Mouse (Mus musculus) cortical plate, adult 2 months (tissue): ENCODE results near the gene Ssr2.

ENCODE experiments used
- CTCF ChIP-seq: fragments of 200-500 bp; IDR thresholded peaks from 2 replicates; pipeline ENCODE4 v1.5.1; 2011; ENCODE audit warnings: mild to moderate bottlenecking, control low read depth, low read length; ENCODE audit not compliant: insufficient read depth; ENCODE audit errors: extremely low read depth
- POLR2A ChIP-seq: fragments of 200-500 bp; IDR thresholded peaks from 2 replicates; pipeline ENCODE4 v1.6.1; 2011; ENCODE audit warnings: mild to moderate bottlenecking, low read length, control low read depth; ENCODE audit not compliant: insufficient read depth; ENCODE audit errors: extremely low read depth

DNA sequence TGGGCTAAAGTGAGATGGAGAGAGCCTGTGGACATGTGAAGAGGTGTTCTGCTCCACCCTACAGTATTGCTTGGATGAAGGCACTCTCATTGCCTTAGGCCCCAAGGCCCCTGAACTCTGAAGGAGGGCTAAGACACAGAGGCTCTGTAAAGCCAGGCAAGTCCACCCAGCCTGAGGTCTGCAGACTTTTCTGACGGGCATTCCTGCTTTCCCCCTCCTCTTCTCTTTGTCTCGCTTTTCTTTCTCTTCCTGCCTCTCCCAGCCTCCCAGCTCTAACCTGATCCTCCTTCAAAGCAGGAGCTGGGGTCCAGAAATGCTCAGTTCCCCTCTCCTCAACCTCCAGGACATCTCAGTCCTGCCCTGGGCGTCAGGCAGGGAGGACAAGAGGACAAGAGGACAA, 40.7 kb upstream of the Ssr2 start:
- no peak for TF ChIP-seq CTCF
- no peak for TF ChIP-seq POLR2A
